Mouse (Mus musculus) embryonic stem cell, embryonic (primary cell): Measurements from ENCODE around the gene Adamts2.

ENCODE experiments used
- CTCF ChIA-PET, 4 experiments: fragments of 300-600 bp in 2 of 4; fragments of 350-600 bp in 2 of 4; sonication (Branson Sonifier 250); formaldehyde crosslinking; loops; one replicate each; lab custom pipeline; 2022; ENCODE audit warnings: inconsistent platforms in 2 of 4; lab: Charles Lee
- POLR2A ChIA-PET, 4 experiments: fragments of 300-600 bp in 2 of 4; fragments of 350-600 bp in 2 of 4; sonication (Branson Sonifier 250); formaldehyde crosslinking; loops; one replicate each; lab custom pipeline; 2022; ENCODE audit warnings: antibody characterized with exemption in 4 of 4, inconsistent platforms in 1 of 4; lab: Charles Lee

The Adamts2 gene

GRCm38 (mm10) chr11:50648143-50648807 is 46.4 kb downstream of the Adamts2 start:
- CTCF ChIA-PET: interaction anchor here in 1 of 4 experiments (0.8 kb wide), 1 partner anchor 61 kb away, joined by 3 read pairs; no protein-coding TSS in a partner anchor
- POLR2A ChIA-PET: no interaction called here

- CTCF ChIA-PET: no interaction called here
Measured at GRCm38 (mm10) chr11:50650037-50650436, 48.2 kb downstream of the Adamts2 start.

GRCm38 (mm10) chr11:50653746-50654431 is 52.0 kb downstream of the Adamts2 start:
- ChIA-PET POLR2A (no interaction called here), CTCF (no interaction called here)

More at GRCm38 (mm10) chr11:50650037-50650436, 48.2 kb downstream of the Adamts2 start:
- POLR2A ChIA-PET: no interaction called here

GRCm38 (mm10) chr11:50658826-50659225 is 56.9 kb downstream of the Adamts2 start:
- ChIA-PET CTCF (interaction anchor here in 2 of 4 experiments (0.6 to 0.9 kb wide), 2 partner anchors 72 to 75 kb away, joined by 5 read pairs; no protein-coding TSS in a partner anchor), POLR2A (no interaction called here)

GRCm38 (mm10) chr11:50662176-50662575 is 60.3 kb downstream of the Adamts2 start:
- POLR2A ChIA-PET: no interaction called here

GRCm38 (mm10) chr11:50664826-50665225 is 62.9 kb downstream of the Adamts2 start:
- CTCF ChIA-PET: no interaction called here
- POLR2A ChIA-PET: no interaction called here

More at GRCm38 (mm10) chr11:50662176-50662575, 60.3 kb downstream of the Adamts2 start:
- CTCF ChIA-PET: no interaction called here

GRCm38 (mm10) chr11:50669542-50670362 is 67.9 kb downstream of the Adamts2 start:
- POLR2A ChIA-PET: no interaction called here
- CTCF ChIA-PET: interaction anchor here in 2 of 4 experiments (0.6 to 0.7 kb wide), 2 partner anchors 89 to 1689 kb away, joined by 3 read pairs; no protein-coding TSS in a partner anchor

- CTCF ChIA-PET: interaction anchor here in 1 of 4 experiments (0.7 kb wide), 1 partner anchor 88 kb away, joined by 3 read pairs; no protein-coding TSS in a partner anchor
Measured at GRCm38 (mm10) chr11:50670363-50670725, 68.5 kb downstream of the Adamts2 start.

GRCm38 (mm10) chr11:50670881-50671280 is 69.0 kb downstream of the Adamts2 start:
- ChIA-PET CTCF (no interaction called here), POLR2A (interaction anchor here in 1 of 4 experiments (0.6 kb wide), 1 partner anchor 95 kb away, joined by 3 read pairs; no protein-coding TSS in a partner anchor)

More at GRCm38 (mm10) chr11:50670363-50670725, 68.5 kb downstream of the Adamts2 start:
- POLR2A ChIA-PET: interaction anchor here in 1 of 4 experiments (0.6 kb wide), 1 partner anchor 94 kb away, joined by 3 read pairs; no protein-coding TSS in a partner anchor

GRCm38 (mm10) chr11:50671376-50671775 is 69.5 kb downstream of the Adamts2 start:
- CTCF ChIA-PET: no interaction called here
- POLR2A ChIA-PET: no interaction called here

GRCm38 (mm10) chr11:50671820-50672310 is 70.0 kb downstream of the Adamts2 start:
- ChIA-PET CTCF (no interaction called here), POLR2A (no interaction called here)

- ChIA-PET POLR2A (interaction anchor here in 1 of 4 experiments (0.6 kb wide), 1 partner anchor 92 kb away, joined by 4 read pairs; no protein-coding TSS in a partner anchor), CTCF (interaction anchor here in 1 of 4 experiments (0.6 kb wide), 1 partner anchor 50 kb away, joined by 7 read pairs; no protein-coding TSS in a partner anchor)
Measured at GRCm38 (mm10) chr11:50672866-50673265, 71.0 kb downstream of the Adamts2 start.

- POLR2A ChIA-PET: interaction anchor here in 1 of 4 experiments (0.6 kb wide), 1 partner anchor 203 kb away, joined by 3 read pairs; no protein-coding TSS in a partner anchor
- CTCF ChIA-PET: no interaction called here
Measured at GRCm38 (mm10) chr11:50673525-50674250, 71.8 kb downstream of the Adamts2 start.

GRCm38 (mm10) chr11:50674390-50674789 is 72.5 kb downstream of the Adamts2 start:
- ChIA-PET POLR2A (interaction anchor here in 1 of 4 experiments (0.6 kb wide), 1 partner anchor 204 kb away, joined by 3 read pairs; no protein-coding TSS in a partner anchor), CTCF (no interaction called here)

- POLR2A ChIA-PET: no interaction called here
Measured at GRCm38 (mm10) chr11:50678650-50679049, 76.8 kb downstream of the Adamts2 start.

GRCm38 (mm10) chr11:50681940-50682339 is 80.1 kb downstream of the Adamts2 start:
- POLR2A ChIA-PET: interaction anchor here in 1 of 4 experiments (0.8 kb wide), 1 partner anchor 537 kb away, joined by 3 read pairs; no protein-coding TSS in a partner anchor
- CTCF ChIA-PET: no interaction called here

More at GRCm38 (mm10) chr11:50678650-50679049, 76.8 kb downstream of the Adamts2 start:
- CTCF ChIA-PET: interaction anchor here in 2 of 4 experiments (0.6 to 0.9 kb wide), 2 partner anchors 92 to 1174 kb away, joined by 3 to 4 read pairs; no protein-coding TSS in a partner anchor

GRCm38 (mm10) chr11:50683821-50684220 is 81.9 kb downstream of the Adamts2 start:
- ChIA-PET POLR2A (interaction anchor here in 1 of 4 experiments (0.6 kb wide), 1 partner anchor 138 kb away, joined by 3 read pairs; no protein-coding TSS in a partner anchor), CTCF (no interaction called here)

GRCm38 (mm10) chr11:50688584-50688983 is 86.7 kb downstream of the Adamts2 start:
- ChIA-PET CTCF (no interaction called here), POLR2A (no interaction called here)
